Mouse (Mus musculus): ENCODE results near the gene Mt4.

Gene Mt4

GRCm38 (mm10) chr8:94136933-94137332 lies at the start of gene Mt4:
Mt4 (plus strand) TSS chr8:94137197.
- in situ Hi-C loops (cut with MboI; ENCODE audit: low pct_unique_long_range_greater_than_20kb in 1 of 2, low sequenced_read_pairs in 2 of 2, unreplicated experiment in 1 of 2), result no loop called here

- in situ Hi-C loops (cut with MboI; ENCODE audit: low pct_unique_long_range_greater_than_20kb in 1 of 2, low sequenced_read_pairs in 2 of 2, unreplicated experiment in 1 of 2), result no loop called here
Observed at GRCm38 (mm10) chr8:94087964-94088363, 49.0 kb upstream of the Mt4 start.

GRCm38 (mm10) chr8:94089715-94090114 lies 47.3 kb upstream of the Mt4 start:
- in situ Hi-C loops (cut with MboI; ENCODE audit: low pct_unique_long_range_greater_than_20kb in 1 of 2, low sequenced_read_pairs in 2 of 2, unreplicated experiment in 1 of 2), result no loop called here

- in situ Hi-C loops (cut with MboI; ENCODE audit: low pct_unique_long_range_greater_than_20kb in 1 of 2, low sequenced_read_pairs in 2 of 2, unreplicated experiment in 1 of 2), result no loop called here
Observed at GRCm38 (mm10) chr8:94092848-94093247, 44.1 kb upstream of the Mt4 start.

DNA sequence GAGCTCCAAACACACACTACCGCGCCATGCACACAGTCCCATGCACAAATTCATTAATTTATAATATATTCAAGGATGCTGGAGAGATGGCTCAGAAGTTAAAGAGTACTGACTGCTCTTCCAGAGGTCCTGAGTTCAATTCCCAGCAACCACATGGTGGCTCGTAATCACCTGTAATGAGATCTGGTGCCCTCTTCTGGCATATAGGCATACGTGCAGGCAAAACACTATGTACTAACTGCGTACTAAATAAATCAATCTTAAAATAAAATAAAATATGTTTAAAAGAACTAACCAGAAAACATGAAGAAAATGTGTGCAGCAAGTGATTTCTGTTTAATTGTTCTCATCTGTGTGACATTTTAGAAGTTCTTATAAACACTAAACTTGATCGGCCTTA lies 42.7 kb upstream of the Mt4 start:
- in situ Hi-C loops (cut with MboI; ENCODE audit: low pct_unique_long_range_greater_than_20kb in 1 of 2, low sequenced_read_pairs in 2 of 2, unreplicated experiment in 1 of 2), result no loop called here

- in situ Hi-C loops (cut with MboI; ENCODE audit: low pct_unique_long_range_greater_than_20kb in 1 of 2, low sequenced_read_pairs in 2 of 2, unreplicated experiment in 1 of 2), result no loop called here
Observed at GRCm38 (mm10) chr8:94098081-94098974, 38.7 kb upstream of the Mt4 start, which contains the start of gene Bbs2. Bbs2 (minus strand) TSS chr8:94098928.

DNA sequence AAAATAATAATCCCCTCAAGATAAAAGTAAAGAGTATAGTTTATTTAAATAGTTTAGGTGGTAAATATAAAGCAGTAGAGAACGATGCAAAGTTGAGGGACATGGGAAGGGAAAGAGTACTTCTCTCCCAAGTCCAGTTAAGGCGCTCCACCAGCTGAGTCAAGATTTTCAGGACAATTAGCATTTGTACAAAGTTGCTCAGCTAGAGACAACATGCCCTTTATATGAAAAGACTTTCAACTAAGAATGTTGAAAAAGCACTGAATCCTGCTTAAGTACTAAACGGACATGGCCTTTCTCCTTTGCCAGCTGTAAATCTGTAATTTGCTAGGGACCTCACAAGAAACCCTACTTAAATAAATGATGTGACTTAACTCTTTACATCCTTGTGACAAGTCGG lies 38.0 kb upstream of the Mt4 start:
- in situ Hi-C loops (cut with MboI; ENCODE audit: low pct_unique_long_range_greater_than_20kb in 1 of 2, low sequenced_read_pairs in 2 of 2, unreplicated experiment in 1 of 2), result no loop called here

DNA sequence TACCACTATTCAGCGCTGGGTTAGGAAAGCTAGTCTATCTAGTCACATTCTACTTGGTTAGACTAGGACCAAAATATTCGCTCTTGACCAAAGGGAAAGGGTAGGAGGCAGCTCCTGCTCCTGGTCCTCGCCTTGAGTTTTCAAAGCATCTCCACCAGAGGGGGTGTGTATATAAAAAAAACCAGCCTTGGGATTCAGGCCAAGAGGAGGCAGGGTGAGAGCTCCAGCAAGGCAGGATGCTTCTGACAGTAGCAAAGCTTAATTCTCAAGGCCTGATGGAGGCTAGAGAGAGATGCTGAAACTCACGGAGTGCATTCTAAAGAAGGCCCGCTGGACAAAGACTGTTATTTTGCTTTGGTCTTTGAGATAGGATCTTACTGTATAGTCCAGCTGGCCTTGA lies 32.9 kb upstream of the Mt4 start:
- in situ Hi-C loops (cut with MboI; ENCODE audit: low pct_unique_long_range_greater_than_20kb in 1 of 2, low sequenced_read_pairs in 2 of 2, unreplicated experiment in 1 of 2), result loop anchor here (5.0 to 10.0 kb wide), 2 partner anchors 91 to 98 kb away; no protein-coding TSS in a partner anchor

DNA sequence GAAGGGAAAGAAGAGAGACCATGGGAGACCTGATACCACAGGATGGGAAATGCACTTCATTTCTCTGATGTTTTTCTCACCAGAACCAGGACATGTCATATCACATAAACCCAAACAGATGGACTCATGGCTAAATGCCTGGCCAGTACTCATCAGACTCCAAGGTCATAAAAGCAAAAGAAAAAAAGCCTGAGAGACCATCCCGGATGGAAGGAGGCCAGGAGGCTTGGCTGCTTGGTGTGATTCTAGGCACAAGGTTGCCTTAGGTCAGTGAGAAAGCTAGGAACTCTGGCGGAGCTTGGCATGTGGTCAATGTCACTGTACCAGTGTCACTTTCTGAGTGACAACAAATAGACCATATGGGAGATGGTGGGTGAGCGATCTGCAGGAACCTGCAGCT lies 29.1 kb upstream of the Mt4 start:
- in situ Hi-C loops (cut with MboI; ENCODE audit: low pct_unique_long_range_greater_than_20kb in 1 of 2, low sequenced_read_pairs in 2 of 2, unreplicated experiment in 1 of 2), result loop anchor here in 1 of 2 experiments (10.0 kb wide), 1 partner anchor 87 kb away; no protein-coding TSS in a partner anchor

GRCm38 (mm10) chr8:94109396-94109795 lies 27.6 kb upstream of the Mt4 start:
- in situ Hi-C loops (cut with MboI; ENCODE audit: low pct_unique_long_range_greater_than_20kb in 1 of 2, low sequenced_read_pairs in 2 of 2, unreplicated experiment in 1 of 2), result loop anchor here in 1 of 2 experiments (10.0 kb wide), 1 partner anchor 85 kb away; no protein-coding TSS in a partner anchor

DNA sequence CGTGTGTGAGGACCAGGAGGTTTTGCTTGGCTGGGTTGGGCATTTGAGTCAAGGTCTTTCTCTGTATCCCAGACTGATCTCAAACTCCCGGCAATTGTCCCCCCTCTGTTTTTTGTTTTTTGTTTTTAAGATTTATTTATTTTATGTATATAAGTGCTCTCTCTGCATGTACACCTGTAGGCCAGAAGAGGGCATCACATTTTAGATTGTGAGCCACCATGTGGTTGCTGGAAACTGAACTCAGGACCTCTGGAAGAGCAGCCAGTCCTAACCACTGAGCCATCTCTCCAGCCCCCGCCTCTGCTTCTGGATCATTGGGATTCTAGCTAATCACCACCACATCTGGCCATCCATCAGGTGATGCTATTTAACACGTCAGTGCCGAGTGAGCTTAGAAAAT lies 27.2 kb upstream of the Mt4 start:
- in situ Hi-C loops (cut with MboI; ENCODE audit: low pct_unique_long_range_greater_than_20kb in 1 of 2, low sequenced_read_pairs in 2 of 2, unreplicated experiment in 1 of 2), result loop anchor here in 1 of 2 experiments (10.0 kb wide), 1 partner anchor 85 kb away; no protein-coding TSS in a partner anchor

DNA sequence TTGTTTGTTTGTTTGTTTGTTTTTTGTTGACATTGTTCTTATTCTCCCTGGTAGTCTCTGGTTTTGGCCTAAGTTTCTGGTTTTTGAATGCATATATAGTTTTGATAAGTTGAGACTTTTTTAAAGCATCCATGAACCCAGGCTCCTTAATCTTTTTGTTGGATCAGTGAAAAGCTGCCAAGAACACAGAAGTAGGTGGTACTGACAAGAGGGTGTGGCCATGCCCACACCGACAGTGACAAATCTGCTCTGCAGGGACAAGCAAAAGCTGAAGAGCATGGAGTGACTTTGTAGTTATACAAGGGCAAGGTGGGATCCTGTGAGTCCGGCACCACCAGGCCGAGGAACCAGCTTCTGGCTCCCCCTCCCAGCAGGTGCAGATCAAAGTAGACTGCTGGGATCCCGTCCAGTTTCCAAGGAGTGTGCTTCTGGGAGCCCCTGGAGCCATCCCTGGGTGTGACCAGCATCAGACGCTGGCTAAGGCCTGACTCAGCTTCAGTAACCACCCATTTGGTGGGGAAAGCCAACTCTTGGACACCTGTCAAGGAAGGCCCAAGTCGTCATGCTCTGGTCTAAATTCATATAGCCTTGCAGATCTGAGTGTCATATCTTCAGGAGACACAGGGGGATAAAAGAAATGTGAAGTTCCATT lies 26.3 kb upstream of the Mt4 start:
- in situ Hi-C loops (cut with MboI; ENCODE audit: low pct_unique_long_range_greater_than_20kb in 1 of 2, low sequenced_read_pairs in 2 of 2, unreplicated experiment in 1 of 2), result no loop called here

GRCm38 (mm10) chr8:94113435-94113834 lies 23.6 kb upstream of the Mt4 start:
- in situ Hi-C loops (cut with MboI; ENCODE audit: low pct_unique_long_range_greater_than_20kb in 1 of 2, low sequenced_read_pairs in 2 of 2, unreplicated experiment in 1 of 2), result no loop called here

DNA sequence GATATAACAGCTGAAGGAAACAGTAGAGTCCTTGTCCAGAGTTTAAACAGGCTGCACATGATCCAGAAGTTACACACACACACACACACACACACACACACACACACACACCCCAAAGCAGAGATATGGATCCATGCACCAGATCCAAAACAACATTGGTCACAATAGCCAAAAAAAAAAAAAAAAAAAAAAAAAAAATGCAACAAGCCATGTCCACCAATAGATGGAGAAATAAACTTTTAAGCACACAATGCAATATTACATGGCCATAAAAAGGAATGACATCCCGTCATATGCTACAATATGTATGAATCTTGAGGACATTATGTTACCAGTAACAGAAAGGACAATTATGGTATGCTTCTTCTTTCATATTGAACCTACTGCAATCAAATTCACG lies 23.0 kb upstream of the Mt4 start:
- in situ Hi-C loops (cut with MboI; ENCODE audit: low pct_unique_long_range_greater_than_20kb in 1 of 2, low sequenced_read_pairs in 2 of 2, unreplicated experiment in 1 of 2), result no loop called here

DNA sequence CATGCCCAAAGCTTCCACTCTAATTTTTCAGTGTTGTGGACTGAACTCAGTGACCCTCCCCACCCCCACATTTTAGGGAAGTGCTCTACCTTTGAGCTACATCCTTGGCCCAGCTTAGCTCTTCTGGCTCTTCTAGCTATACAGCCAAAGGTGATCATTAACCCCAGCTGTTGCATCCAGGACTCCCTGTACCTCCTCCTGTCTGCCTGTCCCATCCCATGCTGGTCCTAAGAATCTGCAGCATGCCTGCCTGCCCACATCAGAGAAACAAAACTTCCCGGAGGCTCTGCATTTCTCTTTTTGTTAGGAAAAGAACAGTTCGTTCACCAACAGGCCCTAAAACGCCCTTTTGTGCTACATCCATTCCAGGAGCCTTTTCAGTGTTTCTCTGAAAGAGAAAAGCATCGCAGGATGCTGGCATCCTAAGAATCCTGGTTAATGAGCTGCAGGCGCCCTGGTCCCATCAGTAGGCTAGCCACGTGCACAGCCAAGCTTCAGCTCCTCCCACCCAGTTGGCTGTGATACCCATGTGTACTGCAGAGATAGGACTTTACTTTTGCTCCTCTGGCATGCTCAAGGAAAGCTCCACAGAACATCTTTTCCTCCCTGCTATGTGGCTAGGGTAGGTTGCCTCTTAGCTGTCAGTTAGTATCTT lies 18.1 kb upstream of the Mt4 start:
- in situ Hi-C loops (cut with MboI; ENCODE audit: low pct_unique_long_range_greater_than_20kb in 1 of 2, low sequenced_read_pairs in 2 of 2, unreplicated experiment in 1 of 2), result no loop called here

DNA sequence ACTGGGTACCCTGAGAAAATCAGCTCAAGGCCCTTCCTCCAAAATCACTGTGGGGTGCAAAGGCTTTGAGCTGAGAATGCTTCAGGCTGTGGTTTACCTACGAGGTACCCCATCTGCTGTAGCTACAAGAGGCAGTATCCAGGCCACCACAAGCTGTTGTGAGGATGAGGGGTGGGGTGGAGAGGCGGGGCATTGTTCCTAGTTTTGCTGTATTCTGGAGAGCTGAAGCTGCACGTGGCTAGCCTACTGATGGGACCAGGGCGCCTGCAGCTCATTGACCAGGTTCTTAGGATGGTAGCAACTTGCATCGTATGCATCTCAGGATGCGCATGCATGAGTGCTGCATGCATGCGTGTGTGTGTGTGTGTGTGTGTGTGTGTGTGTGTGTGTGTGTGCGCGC lies 15.4 kb upstream of the Mt4 start:
- in situ Hi-C loops (cut with MboI; ENCODE audit: low pct_unique_long_range_greater_than_20kb in 1 of 2, low sequenced_read_pairs in 2 of 2, unreplicated experiment in 1 of 2), result no loop called here

DNA sequence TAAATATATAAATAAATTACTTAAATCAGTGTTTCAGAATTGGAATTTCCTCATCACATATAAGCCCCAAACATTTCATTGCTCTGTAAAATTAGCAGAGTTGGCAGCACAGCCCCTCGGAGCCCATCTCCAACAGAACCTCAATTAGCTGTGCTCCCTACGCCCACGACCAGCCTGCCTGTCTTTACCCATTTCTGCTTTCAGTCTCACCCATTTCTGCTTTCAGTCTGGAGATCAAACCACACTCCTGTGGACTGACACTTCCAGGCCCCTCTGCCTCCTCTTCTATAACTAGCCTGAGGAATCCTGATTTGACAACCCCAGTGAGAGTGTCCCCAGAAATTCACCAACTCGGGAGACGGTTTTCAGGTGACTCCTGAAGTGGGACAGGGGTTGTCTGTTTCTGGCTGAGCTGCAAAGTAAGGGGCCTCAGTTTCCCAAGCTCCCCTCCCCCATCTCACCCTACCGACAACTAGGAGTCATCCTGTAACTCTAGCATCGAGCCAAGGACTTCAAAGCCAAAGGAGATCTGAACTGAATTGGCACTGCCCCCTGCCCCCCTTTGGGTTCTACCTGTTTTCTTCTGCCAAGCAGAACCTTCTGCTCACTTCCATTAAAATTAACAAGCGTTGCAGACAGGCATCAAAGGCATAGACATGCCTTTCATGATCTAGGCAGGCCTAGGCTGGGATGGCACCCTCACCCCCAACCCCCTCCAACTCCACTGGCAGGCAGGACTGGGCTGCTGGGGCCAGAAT lies 14.1 kb upstream of the Mt4 start:
- in situ Hi-C loops (cut with MboI; ENCODE audit: low pct_unique_long_range_greater_than_20kb in 1 of 2, low sequenced_read_pairs in 2 of 2, unreplicated experiment in 1 of 2), result no loop called here

DNA sequence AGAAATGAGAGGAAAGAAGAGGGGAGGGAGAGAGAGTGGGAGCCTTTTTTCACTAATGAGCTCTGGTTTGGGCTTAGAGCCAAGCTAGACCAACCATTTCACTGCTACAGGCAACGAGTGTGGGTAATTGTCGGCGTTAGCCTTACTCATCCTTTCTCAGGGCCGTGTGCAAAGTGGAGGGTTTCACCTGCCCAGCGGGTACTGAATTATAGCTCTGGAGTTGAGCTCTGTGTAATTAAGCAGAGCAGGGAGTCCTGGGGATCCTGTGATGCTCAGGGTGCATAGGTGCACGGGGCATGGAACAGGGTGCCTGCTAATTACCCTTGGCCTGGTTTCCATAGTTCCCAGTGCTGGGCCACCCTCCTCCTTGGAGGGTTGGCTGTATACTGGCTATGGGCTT lies 9.3 kb upstream of the Mt4 start:
- in situ Hi-C loops (cut with MboI; ENCODE audit: low pct_unique_long_range_greater_than_20kb in 1 of 2, low sequenced_read_pairs in 2 of 2, unreplicated experiment in 1 of 2), result no loop called here
